Mouse (Mus musculus) liver, embryonic 14.5 days (tissue): ENCODE measurements around the gene Slc25a38.

ENCODE experiments used
- CTCF ChIP-seq: IDR thresholded peaks from 2 replicates; pipeline ENCODE4 v1.5.1; 2016; ENCODE audit warnings: antibody characterized with exemption, low read depth, control low read depth
- EP300 ChIP-seq: IDR thresholded peaks from 2 replicates; pipeline ENCODE4 v1.6.1; 2016; ENCODE audit warnings: antibody characterized with exemption, low read depth

DNA sequence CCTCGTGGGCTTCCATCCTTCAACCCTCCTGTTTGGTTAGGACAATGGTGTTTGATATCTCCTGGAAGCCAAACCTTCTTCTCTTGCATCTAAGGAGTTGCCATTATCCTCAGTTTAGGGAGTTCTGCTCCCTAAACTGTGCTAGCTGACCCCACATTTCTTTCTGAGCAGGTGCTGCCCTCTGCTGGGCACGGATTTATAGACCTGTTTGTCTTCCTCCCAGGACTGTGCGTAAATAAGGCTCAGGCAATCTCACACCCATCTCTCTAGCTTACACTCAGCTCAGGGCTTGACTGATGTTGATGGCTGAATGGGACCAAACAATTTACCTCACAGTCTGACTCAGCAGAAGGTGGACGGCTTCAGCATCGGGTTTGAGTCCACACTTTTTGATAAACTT, 61.1 kb downstream of the Slc25a38 start:
- TF ChIP-seq CTCF (peak; percentile 84), EP300 (no peak)
